Mouse (Mus musculus): ENCODE measurements around the gene U2surp.

DNA sequence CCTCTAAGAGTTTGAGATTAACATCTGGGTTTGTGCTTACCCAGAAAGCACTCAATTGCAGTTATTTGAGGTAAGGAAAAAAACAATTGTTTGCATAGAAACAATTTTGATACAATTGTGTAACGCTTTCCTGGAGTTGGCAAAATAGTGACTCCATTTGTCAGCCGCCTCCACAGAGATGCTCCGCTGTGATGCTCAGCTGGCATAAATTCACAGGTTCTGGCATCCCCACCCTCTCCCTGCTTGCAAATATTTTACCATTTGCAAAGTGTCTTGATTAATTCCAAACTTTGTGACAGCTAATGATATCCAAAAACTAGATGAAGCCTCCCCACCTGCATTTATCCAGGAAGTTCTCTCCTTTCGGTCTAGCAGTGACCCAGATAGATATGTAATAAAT lies 99.7 kb downstream of the U2surp start:
- TF ChIP-seq RCOR1 (IDR thresholded peaks at IDR 0.05; ENCODE audit: low read depth, low read length) (no peak), POLR2A (IDR thresholded peaks at IDR 0.05; ENCODE audit: control insufficient read depth in 1 of 2, insufficient read depth in 1 of 2, low read depth in 1 of 2, low read length in 2 of 2, poor library complexity in 1 of 2) (no peak), USF1 (IDR thresholded peaks at IDR 0.05; ENCODE audit: low read depth, low read length) (no peak), MXI1 (IDR thresholded peaks at IDR 0.05; ENCODE audit: low read depth, low read length) (no peak), E2F4 (IDR thresholded peaks at IDR 0.05; ENCODE audit: borderline replicate concordance, low read depth, low read length) (no peak), CTCF (IDR thresholded peaks at IDR 0.05 in 2 of 3, conservative IDR thresholded peaks at IDR 0.05 in 1 of 3; ENCODE audit: control insufficient read depth in 1 of 3, insufficient read depth in 1 of 3, low read depth in 2 of 3, low read length in 3 of 3, poor library complexity in 1 of 3, severe bottlenecking in 1 of 3) (no peak), ETS1 (IDR thresholded peaks at IDR 0.05; ENCODE audit: low read depth, low read length) (no peak), EP300 (IDR thresholded peaks at IDR 0.05; ENCODE audit: low read depth in 1 of 2, low read length in 2 of 2) (no peak), POLR2AphosphoS5 (IDR thresholded peaks at IDR 0.05; ENCODE audit: borderline replicate concordance, low read depth, low read length) (no peak), MAZ (IDR thresholded peaks at IDR 0.05; ENCODE audit: low read depth, low read length) (no peak), UBTF (IDR thresholded peaks at IDR 0.05; ENCODE audit: borderline replicate concordance, insufficient read depth, low read depth, low read length) (no peak)
